In genomic region chr15:27658356-27658755, GRCm38 (mm10) we compare ENCODE assay signal across 24 mouse cellular contexts.
"Had no signal": no experiment of that assay in that cellular context is flagged by ENCODE, and none has a peak within 500 bp of the region (broad histone marks: within the 10 kb centered on the region; RNA-seq: fewer than 3 reads in every experiment).

No protein-coding gene starts in this region.

- H3K4me2 ChIP-seq: limb, embryonic 12.5 days; limb, embryonic 15.5 days; liver, embryonic 11.5 days; lung, embryonic 14.5 days; midbrain, embryonic 12.5 days; midbrain, embryonic 15.5 days; neural tube, embryonic 13.5 days had no signal

- H3K4me1 ChIP-seq: limb, embryonic 12.5 days; limb, embryonic 15.5 days; midbrain, embryonic 12.5 days; midbrain, embryonic 15.5 days; neural tube, embryonic 13.5 days had no signal

- H3K27me3 ChIP-seq: limb, embryonic 12.5 days; limb, embryonic 15.5 days; megakaryocyte, embryonic 14.5 days; midbrain, embryonic 12.5 days; midbrain, embryonic 15.5 days; neural tube, embryonic 13.5 days had no signal

- H3K36me3 ChIP-seq: midbrain, embryonic 12.5 days; midbrain, embryonic 15.5 days; neural tube, embryonic 13.5 days had no signal

- ATAC-seq: liver, postnatal 0 days; lung, postnatal 0 days had no signal

- DNase-seq: kidney, adult 18-20 months; kidney, adult 9 months; kidney, postnatal 14 days; kidney, postnatal 4 days; left cerebral cortex, postnatal 4 days; liver, postnatal 0 days; lung, embryonic 14.5 days; right cerebral cortex, adult 18-20 months; right cerebral cortex, postnatal 14 days; right cerebral cortex, postnatal 4 days; thymus, adult 2 months; thymus, postnatal 14 days had no signal

- H3K9ac ChIP-seq: limb, embryonic 12.5 days; limb, embryonic 15.5 days; liver, embryonic 14.5 days; liver, postnatal 0 days; lung, embryonic 14.5 days; midbrain, embryonic 12.5 days; midbrain, embryonic 15.5 days; neural tube, embryonic 13.5 days had no signal

- H3K4me3 ChIP-seq: limb, embryonic 12.5 days; limb, embryonic 15.5 days; megakaryocyte, embryonic 14.5 days; midbrain, embryonic 12.5 days; midbrain, embryonic 15.5 days; myocyte; neural tube, embryonic 13.5 days had no signal

- H3K9me3 ChIP-seq: limb, embryonic 12.5 days; limb, embryonic 15.5 days; midbrain, embryonic 12.5 days; midbrain, embryonic 15.5 days; neural tube, embryonic 13.5 days had no signal

- H3K27ac ChIP-seq: limb, embryonic 12.5 days; limb, embryonic 15.5 days; liver, embryonic 14.5 days; macrophage; midbrain, embryonic 12.5 days; midbrain, embryonic 15.5 days; neural tube, embryonic 13.5 days; stomach, postnatal 0 days had no signal
